ENCODE assay signal across 20 mouse cellular contexts in the genomic region with DNA sequence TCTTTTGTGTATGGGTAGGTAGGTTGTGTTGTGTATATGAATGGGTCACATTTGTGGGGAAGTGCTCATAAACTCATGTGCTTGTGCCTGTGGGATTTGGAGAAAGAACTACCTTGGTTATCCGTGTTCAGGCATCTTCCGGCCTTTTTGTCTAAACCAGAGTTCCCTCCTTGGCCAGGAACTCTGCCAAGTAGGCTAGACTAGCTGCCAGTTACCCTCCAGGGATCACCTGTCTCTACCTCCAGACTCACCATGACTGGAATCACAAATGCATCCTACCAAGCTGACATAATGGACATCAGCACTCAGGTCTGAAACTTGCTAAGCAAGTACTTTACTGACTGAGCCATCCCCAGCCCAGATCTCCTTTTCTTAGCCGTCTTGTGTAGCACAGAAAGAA.
"Had no signal": no experiment of that assay in that cellular context is flagged by ENCODE, and none has a peak within 500 bp of the region (broad histone marks: within the 10 kb centered on the region; RNA-seq: fewer than 3 reads in every experiment).

No protein-coding gene starts in this region.

- H3K4me2 ChIP-seq: limb, embryonic 13.5 days; liver, embryonic 12.5 days; liver, embryonic 15.5 days; lung, embryonic 15.5 days; midbrain, embryonic 13.5 days had no signal

- H3K4me1 ChIP-seq: liver, embryonic 12.5 days; liver, embryonic 15.5 days had no signal

- H3K27me3 ChIP-seq: liver, embryonic 12.5 days; liver, embryonic 15.5 days; lung, embryonic 15.5 days; midbrain, embryonic 13.5 days had no signal

- H3K9me3 ChIP-seq: limb, embryonic 10.5 days; limb, embryonic 13.5 days; liver, embryonic 12.5 days; liver, embryonic 15.5 days; lung, embryonic 15.5 days; megakaryocyte, embryonic 14.5 days; midbrain, embryonic 10.5 days; midbrain, embryonic 13.5 days had no signal

- DNase-seq: kidney, postnatal 14 days; kidney, postnatal 4 days; layer of hippocampus, postnatal 36 days; liver; lung, adult 18-20 months; lung, postnatal 10 days; lung, postnatal 36 days; thymus, adult 2 months; thymus, postnatal 14 days; thymus, postnatal 4 days had no signal

- ATAC-seq: liver, embryonic 12.5 days; midbrain, embryonic 13.5 days had no signal

- H3K9ac ChIP-seq: limb, embryonic 13.5 days; liver, embryonic 12.5 days; liver, embryonic 15.5 days; lung, embryonic 15.5 days; midbrain, embryonic 13.5 days had no signal

- H3K4me3 ChIP-seq: left cerebral cortex, adult 2 months; limb, embryonic 10.5 days; limb, embryonic 13.5 days; liver, embryonic 12.5 days; liver, embryonic 15.5 days; lung, embryonic 15.5 days; megakaryocyte, embryonic 14.5 days; midbrain, embryonic 10.5 days; midbrain, embryonic 13.5 days had no signal

- H3K27ac ChIP-seq: left cerebral cortex, adult 2 months; limb, embryonic 10.5 days; limb, embryonic 13.5 days; liver, embryonic 12.5 days; liver, embryonic 15.5 days; lung, embryonic 15.5 days; midbrain, embryonic 10.5 days; midbrain, embryonic 13.5 days; stomach, postnatal 0 days had no signal

- H3K36me3 ChIP-seq: limb, embryonic 10.5 days; limb, embryonic 13.5 days; liver, embryonic 12.5 days; liver, embryonic 15.5 days; lung, embryonic 15.5 days; midbrain, embryonic 10.5 days; midbrain, embryonic 13.5 days had no signal
